Mouse (Mus musculus): ENCODE measurements around the gene Glmn. TPM values are rescaled to one million over a fixed set of nuclear protein-coding genes. Genes with fewer than 3 reads are reported as not detected.

The Glmn gene
- total and polyA plus RNA-seq, 3 experiments: 11.6 to 29.1 (median 28.2) TPM

DNA sequence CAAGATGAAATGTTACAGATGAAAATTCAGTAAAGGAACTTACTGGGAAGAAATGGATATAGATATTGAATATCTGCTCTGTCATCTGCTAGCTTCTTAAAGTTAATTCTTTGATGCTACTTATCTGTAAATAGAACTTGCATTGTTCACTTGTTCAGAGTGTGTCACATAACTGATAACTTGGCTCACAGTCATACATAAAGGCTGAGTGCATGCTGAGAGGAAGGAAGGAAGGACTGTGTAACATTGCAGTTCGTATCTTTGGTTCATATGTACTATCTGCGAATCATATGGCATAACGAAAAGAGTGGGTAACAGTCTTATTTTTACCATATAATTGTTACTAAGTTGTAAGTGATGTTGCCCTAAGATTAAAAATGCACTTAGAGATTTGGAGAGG, 23.6 kb upstream of the Glmn start:
- Histone ChIP-seq H3K9me3 (replicated peaks; ENCODE audit: low read length) (no peaks in the 10 kb centered on the region), H3K4me1 (ENCODE audit: control insufficient read depth in 1 of 2, insufficient read depth in 2 of 2) (no peaks in the 10 kb centered on the region), H3K27ac (ENCODE audit: insufficient read depth, low read depth) (no peak overlapping the region), H3K27me3 (replicated peaks) (no peaks in the 10 kb centered on the region), H3K4me2 (ENCODE audit: insufficient read depth, low read depth, poor library complexity, severe bottlenecking) (no peak overlapping the region), H3K36me3 (replicated peaks in 1 of 2; ENCODE audit: control insufficient read depth in 1 of 2, insufficient read depth in 1 of 2, low read length in 1 of 2) (peaks cover 52 to 84% of the 10 kb centered on the region in 2 experiments), H3K9ac (ENCODE audit: insufficient read depth, low read depth) (no peak overlapping the region), H3K4me3 (replicated peaks in 1 of 3; ENCODE audit: low read depth in 2 of 3, low read length in 2 of 3, poor library complexity in 1 of 3) (no peak overlapping the region), H3K79me2 (replicated peaks; ENCODE audit: control insufficient read depth, extremely low read depth, insufficient read depth, poor library complexity, severe bottlenecking) (no peaks in the 10 kb centered on the region)
- no peak for DNase-seq (ENCODE audit: extremely low read depth)
- dilution Hi-C loops (cut with MboI; ENCODE audit: extremely low pct_ligation_motif_present, extremely low pct_unique_long_range_greater_than_20kb, low sequenced_read_pairs): no loop called here
- TF ChIP-seq UBTF (IDR thresholded peaks at IDR 0.05; ENCODE audit: low read depth, low read length) (no peak), RCOR1 (conservative IDR thresholded peaks at IDR 0.05; ENCODE audit: low read depth, low read length) (no peak), TBP (conservative IDR thresholded peaks at IDR 0.05; ENCODE audit: low read depth, low read length) (no peak), USF1 (IDR thresholded peaks at IDR 0.05; ENCODE audit: low read depth, low read length) (no peak), SMC3 (IDR thresholded peaks at IDR 0.05; ENCODE audit: low read depth, low read length) (no peak), ZKSCAN1 (IDR thresholded peaks at IDR 0.05; ENCODE audit: borderline replicate concordance, low read depth, low read length) (no peak), POLR2AphosphoS2 (IDR thresholded peaks at IDR 0.05; ENCODE audit: low read depth, low read length) (no peak), JUND (conservative IDR thresholded peaks at IDR 0.05; ENCODE audit: low read depth, low read length) (no peak), JUN (IDR thresholded peaks at IDR 0.05; ENCODE audit: insufficient read depth, low read depth, low read length) (no peak), ZNF384 (IDR thresholded peaks at IDR 0.05; ENCODE audit: low read depth, low read length) (no peak), MYC (IDR thresholded peaks at IDR 0.05; ENCODE audit: low read depth, low read length) (no peak), MAFK (IDR thresholded peaks at IDR 0.05; ENCODE audit: insufficient replicate concordance, low read length) (no peak), MXI1 (IDR thresholded peaks at IDR 0.05; ENCODE audit: low read depth, low read length) (no peak), E2F4 (IDR thresholded peaks at IDR 0.05; ENCODE audit: insufficient replicate concordance, low read depth, low read length) (no peak), GABPA (IDR thresholded peaks at IDR 0.05; ENCODE audit: insufficient replicate concordance, low read depth, low read length) (no peak), NELFE (IDR thresholded peaks at IDR 0.05; ENCODE audit: low read depth, low read length) (no peak)
- in situ Hi-C loops (cut with MboI; ENCODE audit: low pct_ligation_motif_present, low pct_unique_long_range_greater_than_20kb, low sequenced_read_pairs): loop anchor here (25.0 kb wide), 1 partner anchor 266 kb away; the partner anchor contains the start of gene Evi5

DNA sequence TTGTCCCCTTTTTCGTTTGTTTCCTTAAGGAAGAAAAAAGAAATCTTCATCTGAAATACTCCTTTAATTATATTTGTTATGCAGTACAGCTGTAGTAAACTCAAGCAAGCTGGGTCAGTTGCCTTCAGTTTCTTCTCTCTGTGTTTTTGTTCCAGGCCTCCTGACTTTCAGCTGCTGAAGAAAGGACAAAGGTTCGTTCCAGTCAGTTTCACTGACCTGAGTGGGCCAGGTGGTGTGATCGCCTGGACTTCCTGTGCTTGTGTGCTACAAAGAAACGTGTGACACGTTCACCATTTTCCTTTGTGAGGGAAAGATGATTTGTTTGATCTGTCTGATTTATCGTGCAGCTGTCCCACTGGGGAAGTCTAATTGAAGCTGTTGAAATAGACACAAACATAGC, 20.3 kb upstream of the Glmn start:
- dilution Hi-C loops (cut with MboI; ENCODE audit: extremely low pct_ligation_motif_present, extremely low pct_unique_long_range_greater_than_20kb, low sequenced_read_pairs): no loop called here
- Histone ChIP-seq H3K4me1 (ENCODE audit: control insufficient read depth in 1 of 2, insufficient read depth in 2 of 2) (no peaks in the 10 kb centered on the region), H3K4me3 (replicated peaks in 1 of 3; ENCODE audit: low read depth in 2 of 3, low read length in 2 of 3, poor library complexity in 1 of 3) (no peak overlapping the region), H3K9me3 (replicated peaks; ENCODE audit: low read length) (no peaks in the 10 kb centered on the region), H3K9ac (ENCODE audit: insufficient read depth, low read depth) (no peak overlapping the region), H3K27me3 (replicated peaks) (no peaks in the 10 kb centered on the region), H3K4me2 (ENCODE audit: insufficient read depth, low read depth, poor library complexity, severe bottlenecking) (no peak overlapping the region), H3K36me3 (replicated peaks in 1 of 2; ENCODE audit: control insufficient read depth in 1 of 2, insufficient read depth in 1 of 2, low read length in 1 of 2) (peaks cover 56 to 96% of the 10 kb centered on the region in 2 experiments), H3K79me2 (replicated peaks; ENCODE audit: control insufficient read depth, extremely low read depth, insufficient read depth, poor library complexity, severe bottlenecking) (no peaks in the 10 kb centered on the region), H3K27ac (ENCODE audit: insufficient read depth, low read depth) (no peak overlapping the region)
- DNase-seq (ENCODE audit: extremely low read depth): no peak
- TF ChIP-seq ETS1 (conservative IDR thresholded peaks at IDR 0.05; ENCODE audit: low read depth, low read length): no peak
- no peak for TF ChIP-seq JUND (conservative IDR thresholded peaks at IDR 0.05; ENCODE audit: low read depth, low read length)
- no peak for TF ChIP-seq E2F4 (IDR thresholded peaks at IDR 0.05; ENCODE audit: insufficient replicate concordance, low read depth, low read length)
- no peak for TF ChIP-seq RAD21 (IDR thresholded peaks at IDR 0.05; ENCODE audit: low read depth, low read length)
- no peak for TF ChIP-seq POLR2A (IDR thresholded peaks at IDR 0.05; ENCODE audit: low read depth, low read length)
- TF ChIP-seq CTCF (conservative IDR thresholded peaks at IDR 0.05 in 1 of 2, IDR thresholded peaks at IDR 0.05 in 1 of 2; ENCODE audit: low read depth in 2 of 2, low read length in 2 of 2): no peak
- TF ChIP-seq CHD1 (IDR thresholded peaks at IDR 0.05; ENCODE audit: low read depth, low read length): no peak
- no peak for TF ChIP-seq RCOR1 (conservative IDR thresholded peaks at IDR 0.05; ENCODE audit: low read depth, low read length)
- TF ChIP-seq ZNF384 (IDR thresholded peaks at IDR 0.05; ENCODE audit: low read depth, low read length): no peak
- no peak for TF ChIP-seq POLR2AphosphoS2 (IDR thresholded peaks at IDR 0.05; ENCODE audit: low read depth, low read length)
- no peak for TF ChIP-seq PAX5 (IDR thresholded peaks at IDR 0.05; ENCODE audit: low read length)
- no peak for TF ChIP-seq ZKSCAN1 (IDR thresholded peaks at IDR 0.05; ENCODE audit: borderline replicate concordance, low read depth, low read length)
- no peak for TF ChIP-seq UBTF (IDR thresholded peaks at IDR 0.05; ENCODE audit: low read depth, low read length)
- TF ChIP-seq MEF2A (IDR thresholded peaks at IDR 0.05; ENCODE audit: borderline replicate concordance, low read depth, low read length): no peak
- no peak for TF ChIP-seq ZC3H11A (IDR thresholded peaks at IDR 0.05; ENCODE audit: low read depth, low read length)
- no peak for TF ChIP-seq NELFE (IDR thresholded peaks at IDR 0.05; ENCODE audit: low read depth, low read length)
- no peak for TF ChIP-seq KAT2A (IDR thresholded peaks at IDR 0.05; ENCODE audit: insufficient replicate concordance, low read length)
- TF ChIP-seq USF2 (conservative IDR thresholded peaks at IDR 0.05; ENCODE audit: low read depth, low read length): no peak
- in situ Hi-C loops (cut with MboI; ENCODE audit: low pct_ligation_motif_present, low pct_unique_long_range_greater_than_20kb, low sequenced_read_pairs): loop anchor here (5.0 to 25.0 kb wide), 2 partner anchors 164 to 269 kb away; partner anchors contain the start of gene Evi5

All from CH12.LX (cell line).